ENCODE assay signal across 14 mouse cellular contexts in the genomic region with DNA sequence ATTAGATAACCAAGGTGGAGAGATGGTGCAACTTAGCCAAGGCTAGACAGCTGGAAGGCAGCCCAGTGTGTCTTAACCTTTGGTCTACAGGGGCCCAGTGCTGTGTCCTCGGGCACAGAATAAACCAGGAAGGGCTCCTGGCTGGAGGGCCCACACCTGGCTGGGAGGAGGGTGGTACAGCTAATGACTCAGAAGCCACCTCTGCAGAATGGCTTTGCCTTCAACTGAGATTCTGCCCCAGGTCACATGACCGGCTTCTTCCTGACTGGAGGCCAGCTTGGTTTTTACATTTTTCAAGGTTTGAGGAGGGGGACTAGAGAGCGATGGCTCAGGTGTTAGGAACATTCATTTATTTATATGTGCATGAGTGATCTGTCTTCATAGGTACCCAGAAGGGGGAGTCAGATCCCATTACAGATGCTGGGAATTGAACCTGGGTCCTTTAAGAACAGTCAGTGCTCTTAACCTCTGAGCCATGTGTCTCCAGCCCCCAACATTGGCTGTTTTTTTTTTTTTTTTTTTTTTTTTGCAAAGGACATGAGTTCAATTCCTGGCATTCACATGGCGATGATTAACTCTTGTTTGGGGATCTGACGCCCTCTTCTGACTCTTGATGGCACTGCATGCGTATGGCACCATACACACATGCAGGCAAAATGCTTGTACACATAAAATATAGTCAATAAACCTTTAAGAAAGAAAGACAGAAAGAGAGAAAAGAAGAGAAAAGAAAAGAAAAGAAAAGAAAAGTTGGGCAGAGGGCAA. TPM values are rescaled to one million over a fixed set of nuclear protein-coding genes. Genes with fewer than 3 reads are reported as not detected.
DNase-seq lines count a peak whose midpoint lies in the region; ATAC-seq and TF ChIP-seq lines count a peak whose summit lies in the region.
"Had no signal": no experiment of that assay in that cellular context is flagged by ENCODE, and none has a peak within 500 bp of the region (broad histone marks: within the 10 kb centered on the region; RNA-seq: fewer than 3 reads in every experiment).

No protein-coding gene starts in this region.

- no peak for ATAC-seq in heart, embryonic 12.5 days (ENCODE audit: insufficient number of reproducible peaks, low FRiP score)
- ATAC-seq in liver, embryonic 13.5 days (ENCODE audit: low read depth), result 0 out of 2 replicates have a peak, but pooled peaks have one; percentile 17
- ATAC-seq: midbrain, embryonic 16.5 days had no signal

- no peak for DNase-seq in heart, adult 2 months
- DNase-seq in A20 (ENCODE audit: low read depth, low spot score), result peak; percentile 49
- peak; percentile 55 for DNase-seq in ZHBTc4 (ENCODE audit: low read depth, low spot score)
- DNase-seq in liver, embryonic 13.5 days, result no peak
- DNase-seq in retina, embryonic 14.5 days (ENCODE audit: low spot score), result no peak
- no peak for DNase-seq in kidney, postnatal 36 days
- no peak for DNase-seq in left cerebral cortex, adult 8-10 months (ENCODE audit: low spot score in 2 of 2)
- DNase-seq: kidney, postnatal 14 days; left cerebral cortex, postnatal 4 days; retina, postnatal 1 day had no signal

- H3K4me2 ChIP-seq in heart, embryonic 12.5 days, result no peak overlapping the region
- peak overlapping the region; percentile 71 for H3K4me2 ChIP-seq in liver, embryonic 13.5 days
- H3K4me2 ChIP-seq: stomach, embryonic 15.5 days had no signal

- no peak for TF ChIP-seq EP300 in heart, adult 2 months (IDR thresholded peaks at IDR 0.05; ENCODE audit: insufficient read depth, low read depth, low read length)

- no peaks in the 10 kb centered on the region for H3K79me2 ChIP-seq in heart, adult 2 months (replicated peaks; ENCODE audit: control insufficient read depth, insufficient read depth, low read length)

- intact Hi-C loops in heart, adult 2 months (cut with DNase I), result no loop called here

- no peaks in the 10 kb centered on the region for H3K36me3 ChIP-seq in heart, adult 2 months (ENCODE audit: control insufficient read depth, insufficient read depth, low read length)
- peaks cover 61% of the 10 kb centered on the region for H3K36me3 ChIP-seq in heart, embryonic 12.5 days
- peaks cover 99% of the 10 kb centered on the region for H3K36me3 ChIP-seq in liver, embryonic 13.5 days
- H3K36me3 ChIP-seq: stomach, embryonic 15.5 days had no signal

- peak; percentile 38; the same call in 1 of the 2 replicates for TF ChIP-seq CTCF in heart, adult 2 months (IDR thresholded peaks at IDR 0.05)

- no peaks in the 10 kb centered on the region for H3K27me3 ChIP-seq in heart, adult 2 months (ENCODE audit: control insufficient read depth, insufficient read depth, low read length)
- no peaks in the 10 kb centered on the region for H3K27me3 ChIP-seq in heart, embryonic 12.5 days (replicated peaks)
- no peaks in the 10 kb centered on the region for H3K27me3 ChIP-seq in liver, embryonic 13.5 days
- H3K27me3 ChIP-seq: stomach, embryonic 15.5 days had no signal

- 84% methylated on average over 6 of the region's 6 CpGs for WGBS in heart, adult 2 months
- WGBS in heart, embryonic 12.5 days, result 81% methylated on average over 6 of the region's 6 CpGs
- 73% methylated on average over 6 of the region's 6 CpGs for WGBS in liver, embryonic 13.5 days (ENCODE audit: insufficient replicate concordance)

- no peak for TF ChIP-seq POLR2A in heart, adult 2 months (IDR thresholded peaks at IDR 0.05; ENCODE audit: insufficient read depth, low read depth, low read length)

- H3K9ac ChIP-seq in heart, adult 2 months (ENCODE audit: low read depth, low read length), result no peak overlapping the region
- H3K9ac ChIP-seq in heart, embryonic 12.5 days, result no peak overlapping the region
- peak overlapping the region; percentile 82 for H3K9ac ChIP-seq in liver, embryonic 13.5 days
- H3K9ac ChIP-seq: stomach, embryonic 15.5 days had no signal

- H3K27ac ChIP-seq in heart, adult 2 months, result no peak overlapping the region
- H3K27ac ChIP-seq in heart, embryonic 12.5 days (ENCODE audit: poor library complexity, severe bottlenecking), result no peak overlapping the region
- peak overlapping the region; percentile 97 for H3K27ac ChIP-seq in liver, embryonic 13.5 days
- H3K27ac ChIP-seq: stomach, embryonic 15.5 days had no signal

- H3K9me3 ChIP-seq in heart, embryonic 12.5 days (replicated peaks), result no peaks in the 10 kb centered on the region
- H3K9me3 ChIP-seq in liver, embryonic 13.5 days (replicated peaks), result no peaks in the 10 kb centered on the region
- H3K9me3 ChIP-seq: G1E; stomach, embryonic 15.5 days had no signal

- H3K4me3 ChIP-seq in heart, adult 2 months, result no peak overlapping the region
- no peak overlapping the region for H3K4me3 ChIP-seq in heart, embryonic 12.5 days
- H3K4me3 ChIP-seq in liver, embryonic 13.5 days (replicated peaks), result peak overlapping the region; percentile 24; the same call in 1 of the 2 replicates
- H3K4me3 ChIP-seq: stomach, embryonic 15.5 days had no signal

- peaks cover 4% of the 10 kb centered on the region for H3K4me1 ChIP-seq in heart, adult 2 months (ENCODE audit: control insufficient read depth, insufficient read depth, low read length)
- peaks cover 42% of the 10 kb centered on the region for H3K4me1 ChIP-seq in heart, embryonic 12.5 days (replicated peaks)
- peaks cover 95% of the 10 kb centered on the region for H3K4me1 ChIP-seq in liver, embryonic 13.5 days (replicated peaks)

RNA-seq across cellular contexts. Expression of a gene that starts 17.0 kb away (rescaled TPM):
- total RNA-seq in heart, adult 2 months (2021), result 1 to 10 TPM in 1 of 2 experiments, under 1 TPM in 1; 0.65 to 5.3 TPM
- 0.41 and 1.3 TPM in 2 replicates for polyA plus RNA-seq in heart, adult 2 months (2012; rRNA removed)
- 8.1 and 9.3 TPM in 2 replicates for polyA plus RNA-seq in heart, embryonic 12.5 days (2016; fragmentation: Nextera tagmentation; extraction: Ambion mirVana)
- 64.7 and 72.1 TPM in 2 replicates for polyA plus RNA-seq in liver, embryonic 13.5 days (2015; fragmentation: Nextera tagmentation; extraction: Ambion mirVana)
- 1 to 10 TPM in 1 of 4 experiments, under 1 TPM in 3; 0.37 to 1.3 (median 0.48) TPM for total RNA-seq in left cerebral cortex, adult 8-10 months (2022)

RNA-seq across cellular contexts. Expression of a gene that starts 17.0 kb away (rescaled TPM):
- 10 to 100 TPM in 1 of 2 experiments, 1 to 10 TPM in 1; 7.8 to 10.2 TPM for total RNA-seq in heart, adult 2 months (2021)
- 8.6 and 9.4 TPM in 2 replicates for polyA plus RNA-seq in heart, adult 2 months (2012; rRNA removed)
- polyA plus RNA-seq in heart, embryonic 12.5 days (2016; fragmentation: Nextera tagmentation; extraction: Ambion mirVana), result 2.9 and 3.4 TPM in 2 replicates
- polyA plus RNA-seq in liver, embryonic 13.5 days (2015; fragmentation: Nextera tagmentation; extraction: Ambion mirVana), result 1.1 and 1.4 TPM in 2 replicates
- total RNA-seq in left cerebral cortex, adult 8-10 months (2022), result 1 to 10 TPM; 2.5 to 4.5 (median 3.3) TPM

RNA-seq across cellular contexts. Expression of a gene that starts 45.9 kb away (rescaled TPM):
- 10 to 100 TPM; 56.8 to 58.8 TPM for total RNA-seq in heart, adult 2 months (2021)
- 92.1 and 120 TPM in 2 replicates for polyA plus RNA-seq in heart, adult 2 months (2012; rRNA removed)
- 320 and 321 TPM in 2 replicates for polyA plus RNA-seq in heart, embryonic 12.5 days (2016; fragmentation: Nextera tagmentation; extraction: Ambion mirVana)
- 48.1 and 51.3 TPM in 2 replicates for polyA plus RNA-seq in liver, embryonic 13.5 days (2015; fragmentation: Nextera tagmentation; extraction: Ambion mirVana)
- total RNA-seq in left cerebral cortex, adult 8-10 months (2022), result 10 to 100 TPM; 34.7 to 39.3 (median 38.4) TPM
- polyA plus RNA-seq: G1E had no signal

RNA-seq across cellular contexts. Expression of a gene that starts 58.4 kb away (rescaled TPM):
- total RNA-seq in heart, adult 2 months (2021), result 100 to 1,000 TPM; 112 to 138 TPM
- 46.9 and 48.7 TPM in 2 replicates for polyA plus RNA-seq in heart, adult 2 months (2012; rRNA removed)
- 56.9 and 57.6 TPM in 2 replicates for polyA plus RNA-seq in heart, embryonic 12.5 days (2016; fragmentation: Nextera tagmentation; extraction: Ambion mirVana)
- polyA plus RNA-seq in liver, embryonic 13.5 days (2015; fragmentation: Nextera tagmentation; extraction: Ambion mirVana), result 12.9 and 13.6 TPM in 2 replicates
- under 1 TPM; 0.52 to 0.93 (median 0.70) TPM for total RNA-seq in left cerebral cortex, adult 8-10 months (2022)
- polyA plus RNA-seq: G1E had no signal

Comparison
In these comparisons a context has a peak if more than half of its experiments do, and no peak if none do; other contexts are left out.
1. DNase-seq: peak in A20 (single experiment) and ZHBTc4 (single experiment); none in heart, adult 2 months (0 of 2), liver, embryonic 13.5 days (single experiment), retina, embryonic 14.5 days (single experiment), kidney, postnatal 36 days (0 of 2) and left cerebral cortex, adult 8-10 months (0 of 2).